Mouse (Mus musculus): Measurements from ENCODE around the gene Capn7.

- TF ChIP-seq CTCF (IDR thresholded peaks at IDR 0.05; ENCODE audit: low read depth, low read length) (no peak), POLR2A (IDR thresholded peaks at IDR 0.05; ENCODE audit: borderline replicate concordance, low read depth, low read length) (no peak)
Measured at GRCm38 (mm10) chr14:31376331-31376730, 39.9 kb downstream of the Capn7 start.

Measured in bone marrow macrophage, adult 2 months (primary cell).